9 mouse cellular contexts compared by ENCODE assay signal in the genomic region with DNA sequence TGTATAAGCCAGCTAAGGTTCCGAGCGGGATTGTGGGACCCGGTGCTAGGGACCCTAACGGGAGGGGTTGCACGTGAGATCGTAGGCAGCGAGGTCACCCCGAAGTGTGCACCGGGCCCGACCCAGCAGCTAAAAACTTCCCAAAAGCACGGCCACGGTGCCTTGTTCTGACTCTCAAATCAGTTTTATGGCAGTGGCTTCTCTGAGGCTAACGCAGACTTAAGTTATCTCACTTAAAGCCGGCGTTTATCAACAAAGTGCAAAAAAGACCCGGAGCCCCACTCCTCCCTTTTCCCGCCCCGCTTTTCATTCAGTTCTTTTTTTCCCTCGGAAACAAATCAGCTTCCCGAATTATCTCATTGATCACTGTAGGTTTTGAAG. TPM values are rescaled to one million over a fixed set of nuclear protein-coding genes. Genes with fewer than 3 reads are reported as not detected.
A peak's percentile ranks its signal among the peaks of the same experiment; 100 is the strongest.
DNase-seq lines count a peak whose midpoint lies in the region; ATAC-seq and TF ChIP-seq lines count a peak whose summit lies in the region.
"Had no signal": no experiment of that assay in that cellular context is flagged by ENCODE, and none has a peak within 500 bp of the region (broad histone marks: within the 10 kb centered on the region; RNA-seq: fewer than 3 reads in every experiment).

No protein-coding gene starts in this region.

- peak overlapping the region; percentile 84 for H3K4me3 ChIP-seq in cerebellum, adult 2 months (replicated peaks; ENCODE audit: insufficient read depth, low read depth, low read length)
- peak overlapping the region; percentile 45 for H3K4me3 ChIP-seq in C2C12 (ENCODE audit: insufficient read depth, poor library complexity, severe bottlenecking)
- peak overlapping the region; percentile 73 for H3K4me3 ChIP-seq in forebrain, embryonic 11.5 days (ENCODE audit: low read depth, low read length)
- H3K4me3 ChIP-seq in liver, embryonic 13.5 days (replicated peaks) = peak overlapping the region; percentile 80

- no peak for ATAC-seq in forebrain, embryonic 11.5 days (replicated peaks; ENCODE audit: low FRiP score)
- no peak for ATAC-seq in liver, embryonic 13.5 days (ENCODE audit: low read depth)

- DNase-seq in cerebellum, adult 2 months = no peak
- no peak for DNase-seq in cerebellum, adult 11-12 months
- DNase-seq in forebrain, embryonic 11.5 days (ENCODE audit: low spot score) = no peak
- DNase-seq in liver, embryonic 13.5 days = no peak
- no peak for DNase-seq in left cerebral cortex, postnatal 14 days (ENCODE audit: low spot score in 2 of 2)
- no peak for DNase-seq in ovary, postnatal 36 days (ENCODE audit: low spot score)
- DNase-seq in kidney, postnatal 4 days = no peak

- peaks cover 8% of the 10 kb centered on the region for H3K79me3 ChIP-seq in C2C12 (ENCODE audit: low read depth)

- no peak for TF ChIP-seq POLR2A in cerebellum, adult 2 months (IDR thresholded peaks at IDR 0.05; ENCODE audit: borderline replicate concordance, insufficient read depth, low read length)

- H3K4me1 ChIP-seq in cerebellum, adult 2 months (ENCODE audit: control insufficient read depth, insufficient read depth, low read length) = peaks cover 8% of the 10 kb centered on the region; the same call in 1 of the 2 replicates
- H3K4me1 ChIP-seq in forebrain, embryonic 11.5 days (replicated peaks; ENCODE audit: control insufficient read depth, insufficient read depth, low read length) = peaks cover 11% of the 10 kb centered on the region; the same call in 1 of the 2 replicates
- peaks cover 54% of the 10 kb centered on the region for H3K4me1 ChIP-seq in liver, embryonic 13.5 days (replicated peaks)

- H3K79me2 ChIP-seq in C2C12 (ENCODE audit: control insufficient read depth, insufficient read depth) = peaks cover 32% of the 10 kb centered on the region

- intact Hi-C loops in left cerebral cortex, postnatal 14 days (cut with DNase I) = no loop called here

- TF ChIP-seq CTCF in cerebellum, adult 2 months (IDR thresholded peaks at IDR 0.05; ENCODE audit: borderline replicate concordance, insufficient read depth, low read depth, low read length) = no peak
- no peak for TF ChIP-seq CTCF in C2C12 (IDR thresholded peaks at IDR 0.05; ENCODE audit: control insufficient read depth, insufficient read depth, insufficient read length)

- H3K36me3 ChIP-seq in C2C12 (ENCODE audit: control insufficient read depth, insufficient read depth) = no peaks in the 10 kb centered on the region
- no peaks in the 10 kb centered on the region for H3K36me3 ChIP-seq in forebrain, embryonic 11.5 days (ENCODE audit: control insufficient read depth, insufficient read depth, low read length)
- no peaks in the 10 kb centered on the region for H3K36me3 ChIP-seq in liver, embryonic 13.5 days

- WGBS in cerebellum, adult 2 months = under 1% methylated on average over 20 of the region's 20 CpGs
- WGBS in forebrain, embryonic 11.5 days = under 1% methylated on average over 20 of the region's 20 CpGs
- WGBS in liver, embryonic 13.5 days (ENCODE audit: insufficient replicate concordance) = 0% methylated on average over 20 of the region's 20 CpGs

- no peaks in the 10 kb centered on the region for H3K27me3 ChIP-seq in cerebellum, adult 2 months (ENCODE audit: control insufficient read depth, insufficient read depth, low read length)
- no peaks in the 10 kb centered on the region for H3K27me3 ChIP-seq in C2C12 (ENCODE audit: control insufficient read depth, insufficient read depth, insufficient read length)
- H3K27me3 ChIP-seq in forebrain, embryonic 11.5 days (ENCODE audit: control insufficient read depth, insufficient read depth, low read length) = no peaks in the 10 kb centered on the region
- no peaks in the 10 kb centered on the region for H3K27me3 ChIP-seq in liver, embryonic 13.5 days

- H3K4me2 ChIP-seq in forebrain, embryonic 11.5 days (ENCODE audit: low read depth, low read length, severe bottlenecking) = peak overlapping the region; percentile 66
- H3K4me2 ChIP-seq in liver, embryonic 13.5 days = peak overlapping the region; percentile 100

- H3ac ChIP-seq in C2C12 (ENCODE audit: control insufficient read depth, insufficient read length, low read depth) = peak overlapping the region; percentile 85

- peak overlapping the region; percentile 4; the same call in 1 of the 2 replicates for H3K27ac ChIP-seq in cerebellum, adult 2 months (ENCODE audit: insufficient read depth, low read length)
- H3K27ac ChIP-seq in forebrain, embryonic 11.5 days (ENCODE audit: low read depth, low read length) = peak overlapping the region; percentile 46; the same call in 1 of the 2 replicates
- peak overlapping the region; percentile 23; the same call in 1 of the 2 replicates for H3K27ac ChIP-seq in liver, embryonic 13.5 days

- no peaks in the 10 kb centered on the region for H3K9me3 ChIP-seq in forebrain, embryonic 11.5 days (ENCODE audit: control insufficient read depth, low read length)
- H3K9me3 ChIP-seq in liver, embryonic 13.5 days (replicated peaks) = no peaks in the 10 kb centered on the region

- H3K9ac ChIP-seq in forebrain, embryonic 11.5 days (ENCODE audit: low read length) = peak overlapping the region; percentile 71
- H3K9ac ChIP-seq in liver, embryonic 13.5 days = peak overlapping the region; percentile 82

TF ChIP-seq in C2C12, 6 proteins besides CTCF, POLR2A, EP300 and RAD21:
- TF ChIP-seq MYOD1 (IDR thresholded peaks at IDR 0.05; ENCODE audit: control insufficient read depth, insufficient read length, low read depth) = no peak
- no peak for TF ChIP-seq FOSL1 (IDR thresholded peaks at IDR 0.05; ENCODE audit: insufficient read depth, low read length, poor library complexity, severe bottlenecking)
- TF ChIP-seq MAX (IDR thresholded peaks at IDR 0.05) = no peak
- no peak for TF ChIP-seq CEBPB (IDR thresholded peaks at IDR 0.05; ENCODE audit: low read depth)
- TF ChIP-seq USF1 (IDR thresholded peaks at IDR 0.05; ENCODE audit: low read depth) = no peak
- TF ChIP-seq MYOG (IDR thresholded peaks at IDR 0.05; ENCODE audit: control insufficient read depth, extremely low read depth, insufficient read length) = no peak

RNA-seq across cellular contexts. Expression of a gene that starts 0.5 kb away (rescaled TPM):
- polyA plus RNA-seq in cerebellum, adult 2 months (2012; rRNA removed) = 78.3 and 94.3 TPM in 2 replicates
- 6.2 TPM for polyA plus RNA-seq in C2C12 (2012; fragmentation: generic; extraction: Trizol)
- 44.8 and 47.7 TPM in 2 replicates for polyA plus RNA-seq in forebrain, embryonic 11.5 days (2014; fragmentation: Nextera tagmentation; extraction: Ambion mirVana)
- polyA plus RNA-seq in liver, embryonic 13.5 days (2015; fragmentation: Nextera tagmentation; extraction: Ambion mirVana) = 4.6 and 6.4 TPM in 2 replicates
- total RNA-seq in left cerebral cortex, postnatal 14 days (2021) = 10 to 100 TPM; 47.2 to 60.7 TPM

RNA-seq across cellular contexts. Expression of a gene that starts 20.9 kb away (rescaled TPM):
- not detected in 2 replicates for polyA plus RNA-seq in cerebellum, adult 2 months (2012; rRNA removed)
- not detected for polyA plus RNA-seq in C2C12 (2012; fragmentation: generic; extraction: Trizol)
- 0.21 and 0.25 TPM in 2 replicates for polyA plus RNA-seq in forebrain, embryonic 11.5 days (2014; fragmentation: Nextera tagmentation; extraction: Ambion mirVana)
- polyA plus RNA-seq in liver, embryonic 13.5 days (2015; fragmentation: Nextera tagmentation; extraction: Ambion mirVana) = not detected in 2 replicates
- not detected for total RNA-seq in left cerebral cortex, postnatal 14 days (2021)
- total RNA-seq: hematopoietic stem cell, adult 5-6 weeks had no signal
